Mouse (Mus musculus) C2C12 (cell line): ENCODE measurements around the gene Ap4m1.

Source experiments
- CEBPB ChIP-seq: IDR thresholded peaks from one replicate; pipeline ENCODE4 v1.6.1; 2011; ENCODE audit warnings: low read depth, mild to moderate bottlenecking, control low read depth, moderate library complexity
- CTCF ChIP-seq: IDR thresholded peaks from one replicate; pipeline ENCODE4 v1.5.1; 2011; ENCODE audit not compliant: control insufficient read depth, insufficient read depth, insufficient read length
- FOSL1 ChIP-seq: IDR thresholded peaks from one replicate; pipeline ENCODE4 v1.8.0; 2011; ENCODE audit warnings: mild to moderate bottlenecking, low read length; ENCODE audit not compliant: poor library complexity, insufficient read depth, severe bottlenecking
- MYOG ChIP-seq: IDR thresholded peaks from one replicate; pipeline ENCODE4 v1.6.1; 2011; ENCODE audit not compliant: control insufficient read depth, insufficient read length; ENCODE audit errors: extremely low read depth
- USF1 ChIP-seq: IDR thresholded peaks from one replicate; pipeline ENCODE4 v1.6.1; 2011; ENCODE audit warnings: low read depth, mild to moderate bottlenecking, control low read depth, moderate library complexity

DNA sequence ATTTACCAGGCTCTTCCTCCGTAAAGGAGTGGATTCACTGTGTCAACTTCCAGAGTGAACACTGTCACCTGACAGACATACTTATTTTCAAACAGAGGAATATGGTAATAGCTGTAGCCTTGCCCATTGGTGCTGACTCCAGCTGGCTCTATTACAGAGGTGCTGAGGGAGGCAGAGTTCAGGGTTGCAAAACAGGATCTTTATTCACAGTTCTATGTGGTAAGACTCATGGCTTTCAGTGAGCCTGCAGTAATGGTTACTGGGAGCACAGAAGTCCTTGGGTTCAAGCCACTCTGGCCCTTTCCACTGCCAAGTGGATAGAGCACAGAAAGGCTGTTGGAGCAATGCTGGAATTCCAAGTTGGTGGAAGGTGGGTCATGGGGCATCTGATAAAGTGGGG is 35.5 kb downstream of the Ap4m1 start:
- no peak for TF ChIP-seq CTCF
- TF ChIP-seq MYOG: no peak
- TF ChIP-seq CEBPB: no peak
- no peak for TF ChIP-seq FOSL1
- no peak for TF ChIP-seq USF1
